Mouse (Mus musculus): ENCODE results near the gene Lipc. TPM values are rescaled to one million over a fixed set of nuclear protein-coding genes. Genes with fewer than 3 reads are reported as not detected.

Gene Lipc
- polyA plus RNA-seq, 1 experiment from 2014 or later = not detected

- no peaks in the 10 kb centered on the region for H3K9me3 ChIP-seq
- H3K4me1 ChIP-seq (replicated peaks) = no peaks in the 10 kb centered on the region
- no peak overlapping the region for H3K27ac ChIP-seq
- ATAC-seq (ENCODE audit: insufficient number of reproducible peaks, insufficient read depth, low FRiP score, low TSS enrichment, low read depth) = no peak
- H3K4me2 ChIP-seq = no peak overlapping the region
- H3K9ac ChIP-seq (replicated peaks) = no peak overlapping the region
- no peaks in the 10 kb centered on the region for H3K27me3 ChIP-seq
- WGBS = 58% methylated on average over 4 of the region's 4 CpGs
- H3K4me3 ChIP-seq (replicated peaks) = no peak overlapping the region
- H3K36me3 ChIP-seq = no peaks in the 10 kb centered on the region
Measured at GRCm38 (mm10) chr9:70834730-70835154, 117.3 kb downstream of the Lipc start.

- H3K4me3 ChIP-seq (replicated peaks) = no peak overlapping the region
- no peak for ATAC-seq (ENCODE audit: insufficient number of reproducible peaks, insufficient read depth, low FRiP score, low TSS enrichment, low read depth)
- no peaks in the 10 kb centered on the region for H3K9me3 ChIP-seq
- H3K27me3 ChIP-seq = no peaks in the 10 kb centered on the region
- H3K9ac ChIP-seq (replicated peaks) = no peak overlapping the region
- 91% methylated on average over 3 of the region's 3 CpGs for WGBS
- no peak overlapping the region for H3K27ac ChIP-seq
- H3K36me3 ChIP-seq = no peaks in the 10 kb centered on the region
- no peaks in the 10 kb centered on the region for H3K4me1 ChIP-seq (replicated peaks)
- no peak overlapping the region for H3K4me2 ChIP-seq
Measured at GRCm38 (mm10) chr9:70834217-70834616, 117.8 kb downstream of the Lipc start.

- 80% methylated on average over 6 of the region's 6 CpGs for WGBS
- ATAC-seq (ENCODE audit: insufficient number of reproducible peaks, insufficient read depth, low FRiP score, low TSS enrichment, low read depth) = no peak
- Histone ChIP-seq H3K4me2 (no peak overlapping the region), H3K9me3 (no peaks in the 10 kb centered on the region), H3K27me3 (no peaks in the 10 kb centered on the region), H3K27ac (no peak overlapping the region), H3K4me1 (replicated peaks) (no peaks in the 10 kb centered on the region), H3K9ac (replicated peaks) (no peak overlapping the region), H3K36me3 (no peaks in the 10 kb centered on the region), H3K4me3 (replicated peaks) (no peak overlapping the region)
Measured at GRCm38 (mm10) chr9:70833111-70833908, 118.7 kb downstream of the Lipc start.

GRCm38 (mm10) chr9:70832231-70832630 lies 119.8 kb downstream of the Lipc start:
- no peaks in the 10 kb centered on the region for H3K27me3 ChIP-seq
- no peak overlapping the region for H3K4me3 ChIP-seq (replicated peaks)
- WGBS = 72% methylated on average over 7 of the region's 7 CpGs
- no peak overlapping the region for H3K27ac ChIP-seq
- no peaks in the 10 kb centered on the region for H3K36me3 ChIP-seq
- no peak overlapping the region for H3K4me2 ChIP-seq
- no peak for ATAC-seq (ENCODE audit: insufficient number of reproducible peaks, insufficient read depth, low FRiP score, low TSS enrichment, low read depth)
- no peaks in the 10 kb centered on the region for H3K4me1 ChIP-seq (replicated peaks)
- no peak overlapping the region for H3K9ac ChIP-seq (replicated peaks)
- H3K9me3 ChIP-seq = no peaks in the 10 kb centered on the region

DNA sequence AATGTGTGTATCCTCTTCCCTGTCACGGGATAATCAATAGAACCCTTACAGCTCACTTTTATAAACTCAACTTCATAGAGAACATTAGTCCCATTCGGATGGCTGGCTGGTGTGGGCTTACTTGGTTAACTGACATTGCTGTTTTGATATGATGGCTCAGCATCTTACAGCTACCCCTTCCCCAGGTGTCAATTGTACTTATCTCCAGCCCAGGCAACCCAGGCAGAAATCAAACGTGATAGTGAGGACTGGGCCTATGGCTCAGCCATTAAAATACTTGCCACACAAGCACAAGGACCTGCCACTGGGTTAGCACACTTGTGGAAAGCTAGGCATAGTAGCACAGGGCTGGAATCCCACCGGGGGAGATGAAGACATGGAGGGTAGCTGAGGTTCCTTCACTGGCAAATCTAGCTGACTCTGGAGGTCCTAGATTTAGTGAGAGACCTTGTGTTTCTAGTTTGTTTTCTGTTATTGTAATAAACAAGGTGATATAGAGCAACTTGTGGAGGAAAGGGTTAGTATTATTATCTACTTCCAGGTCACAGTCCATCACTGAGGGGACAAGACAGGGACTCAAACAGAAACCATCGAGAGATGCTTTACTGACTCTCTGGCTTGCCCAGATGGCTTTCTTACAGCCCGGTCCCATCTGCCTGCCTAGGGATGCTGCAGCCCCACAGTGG lies 121.0 kb downstream of the Lipc start:
- 71% methylated on average over 6 of the region's 6 CpGs for WGBS
- Histone ChIP-seq H3K27me3 (no peaks in the 10 kb centered on the region), H3K27ac (no peak overlapping the region), H3K4me1 (replicated peaks) (no peaks in the 10 kb centered on the region), H3K9ac (replicated peaks) (no peak overlapping the region), H3K9me3 (no peaks in the 10 kb centered on the region), H3K36me3 (no peaks in the 10 kb centered on the region), H3K4me2 (no peak overlapping the region), H3K4me3 (replicated peaks) (no peak overlapping the region)
- no peak for ATAC-seq (ENCODE audit: insufficient number of reproducible peaks, insufficient read depth, low FRiP score, low TSS enrichment, low read depth)

- Histone ChIP-seq H3K27ac (no peak overlapping the region), H3K27me3 (no peaks in the 10 kb centered on the region), H3K4me3 (replicated peaks) (no peak overlapping the region), H3K9ac (replicated peaks) (no peak overlapping the region), H3K36me3 (no peaks in the 10 kb centered on the region), H3K9me3 (no peaks in the 10 kb centered on the region), H3K4me1 (replicated peaks) (no peaks in the 10 kb centered on the region), H3K4me2 (no peak overlapping the region)
- no peak for ATAC-seq (ENCODE audit: insufficient number of reproducible peaks, insufficient read depth, low FRiP score, low TSS enrichment, low read depth)
- 54% methylated on average over 7 of the region's 7 CpGs for WGBS
Measured at GRCm38 (mm10) chr9:70829784-70830488, 122.1 kb downstream of the Lipc start.

- Histone ChIP-seq H3K9me3 (no peaks in the 10 kb centered on the region), H3K36me3 (no peaks in the 10 kb centered on the region), H3K27me3 (no peaks in the 10 kb centered on the region), H3K4me2 (no peak overlapping the region), H3K27ac (no peak overlapping the region), H3K4me1 (replicated peaks) (no peaks in the 10 kb centered on the region), H3K9ac (replicated peaks) (no peak overlapping the region), H3K4me3 (replicated peaks) (no peak overlapping the region)
- WGBS = 85% methylated on average over 6 of the region's 6 CpGs
- no peak for ATAC-seq (ENCODE audit: insufficient number of reproducible peaks, insufficient read depth, low FRiP score, low TSS enrichment, low read depth)
Measured at GRCm38 (mm10) chr9:70827911-70828310, 124.1 kb downstream of the Lipc start.

GRCm38 (mm10) chr9:70824103-70824502 lies 127.9 kb downstream of the Lipc start:
- no peaks in the 10 kb centered on the region for H3K27me3 ChIP-seq
- 89% methylated on average over 3 of the region's 3 CpGs for WGBS
- H3K4me3 ChIP-seq (replicated peaks) = no peak overlapping the region
- no peaks in the 10 kb centered on the region for H3K36me3 ChIP-seq
- H3K4me2 ChIP-seq = no peak overlapping the region
- H3K4me1 ChIP-seq (replicated peaks) = no peaks in the 10 kb centered on the region
- H3K9ac ChIP-seq (replicated peaks) = no peak overlapping the region
- no peaks in the 10 kb centered on the region for H3K9me3 ChIP-seq
- ATAC-seq (ENCODE audit: insufficient number of reproducible peaks, insufficient read depth, low FRiP score, low TSS enrichment, low read depth) = no peak
- no peak overlapping the region for H3K27ac ChIP-seq

DNA sequence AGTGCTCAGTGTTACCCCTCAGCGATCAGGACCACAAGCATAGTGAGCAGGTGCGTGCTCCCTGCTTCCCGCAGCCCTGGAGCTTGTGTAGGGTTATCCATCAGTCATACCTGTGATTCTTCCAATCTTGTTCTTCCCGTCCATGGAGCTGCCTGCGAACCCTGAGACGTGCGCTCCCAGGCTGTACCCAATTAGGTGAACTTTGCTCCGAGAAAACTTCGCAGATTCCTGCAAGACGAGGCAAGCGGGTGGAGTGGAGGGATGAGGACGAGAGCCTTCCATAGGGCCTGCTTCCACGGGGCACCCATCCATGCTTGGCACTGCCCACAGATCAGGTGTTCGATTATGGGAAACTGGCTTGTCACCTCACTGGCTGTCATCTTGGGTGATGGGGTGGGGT lies 133.3 kb downstream of the Lipc start:
- no peak overlapping the region for H3K4me3 ChIP-seq (replicated peaks)
- H3K27ac ChIP-seq = no peak overlapping the region
- no peak overlapping the region for H3K4me2 ChIP-seq
- H3K9me3 ChIP-seq = no peaks in the 10 kb centered on the region
- 78% methylated on average over 14 of the region's 14 CpGs for WGBS
- no peak overlapping the region for H3K9ac ChIP-seq (replicated peaks)
- peaks cover 12% of the 10 kb centered on the region for H3K4me1 ChIP-seq (replicated peaks)
- H3K27me3 ChIP-seq = no peaks in the 10 kb centered on the region
- H3K36me3 ChIP-seq = no peaks in the 10 kb centered on the region
- no peak for ATAC-seq (ENCODE audit: insufficient number of reproducible peaks, insufficient read depth, low FRiP score, low TSS enrichment, low read depth)

DNA sequence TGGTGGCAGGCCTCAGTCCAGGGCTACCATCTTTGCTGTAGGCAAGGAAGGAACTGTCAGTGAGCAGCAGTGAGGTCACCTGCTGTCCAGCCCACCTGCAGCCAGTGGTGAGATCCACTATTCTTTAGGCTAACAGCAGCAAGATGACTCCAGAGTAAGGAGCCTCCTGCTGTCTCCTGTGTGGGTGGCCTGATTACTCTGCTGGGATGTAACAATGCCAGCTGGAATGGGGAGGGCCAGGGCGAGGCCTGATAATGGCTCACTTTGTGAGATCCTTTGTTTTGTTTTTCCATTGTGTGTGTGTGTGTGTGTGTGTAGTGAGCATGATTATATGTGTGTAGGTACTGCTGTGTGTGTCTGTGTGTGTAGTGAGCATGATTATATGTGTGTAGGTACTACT lies 134.6 kb downstream of the Lipc start:
- no peak overlapping the region for H3K27ac ChIP-seq

DNA sequence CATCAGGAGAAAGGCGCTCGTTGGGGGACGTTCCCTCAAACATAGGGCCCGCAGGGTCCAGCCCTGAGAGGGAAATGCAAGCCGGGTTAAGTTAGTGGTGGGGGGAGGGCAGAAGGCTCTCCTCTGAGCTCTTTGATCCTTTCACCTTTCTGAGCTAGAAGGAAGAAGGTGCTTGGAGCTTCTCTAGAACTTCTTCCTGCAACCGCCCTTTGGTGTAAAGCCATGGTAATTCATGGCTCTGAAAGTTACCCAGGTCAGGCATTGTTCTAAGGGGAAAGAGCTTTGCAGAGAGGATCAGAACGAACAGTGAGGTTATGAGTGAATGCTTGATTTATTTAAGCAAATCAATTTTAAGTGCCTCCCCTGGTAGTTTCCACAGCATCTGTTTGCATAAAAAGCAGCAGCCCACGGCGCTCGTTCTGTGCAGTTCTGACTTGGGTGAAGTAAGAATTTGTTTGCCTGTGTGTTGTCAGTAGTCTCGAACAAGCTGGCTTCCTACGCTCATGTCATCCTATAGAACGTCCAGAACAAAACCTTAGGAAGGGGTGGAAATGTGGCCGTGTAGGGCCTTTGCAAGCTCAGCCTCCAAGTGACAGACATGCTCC lies 135.2 kb downstream of the Lipc start:
- no peak for ATAC-seq (ENCODE audit: insufficient number of reproducible peaks, insufficient read depth, low FRiP score, low TSS enrichment, low read depth)
- Histone ChIP-seq H3K9ac (replicated peaks) (no peak overlapping the region), H3K4me1 (replicated peaks) (peaks cover 12% of the 10 kb centered on the region), H3K36me3 (no peaks in the 10 kb centered on the region), H3K27me3 (no peaks in the 10 kb centered on the region), H3K9me3 (no peaks in the 10 kb centered on the region), H3K4me3 (replicated peaks) (no peak overlapping the region), H3K4me2 (no peak overlapping the region), H3K27ac (no peak overlapping the region)
- WGBS = 63% methylated on average over 14 of the region's 14 CpGs

More for the DNA sequence above, 134.6 kb downstream of the Lipc start:
- 71% methylated on average over 1 of the region's 1 CpGs for whole genome bisulfite sequencing
- Histone ChIP-seq H3K4me3 (replicated peaks) (no peak overlapping the region), H3K4me1 (replicated peaks) (peaks cover 12% of the 10 kb centered on the region), H3K27me3 (no peaks in the 10 kb centered on the region), H3K9ac (replicated peaks) (no peak overlapping the region), H3K4me2 (no peak overlapping the region), H3K36me3 (no peaks in the 10 kb centered on the region), H3K9me3 (no peaks in the 10 kb centered on the region)
- no peak for ATAC-seq (ENCODE audit: insufficient number of reproducible peaks, insufficient read depth, low FRiP score, low TSS enrichment, low read depth)

All from limb, embryonic 12.5 days (tissue).